Comparison of ENCODE assay signal across 8 mouse cellular contexts in the genomic region with DNA sequence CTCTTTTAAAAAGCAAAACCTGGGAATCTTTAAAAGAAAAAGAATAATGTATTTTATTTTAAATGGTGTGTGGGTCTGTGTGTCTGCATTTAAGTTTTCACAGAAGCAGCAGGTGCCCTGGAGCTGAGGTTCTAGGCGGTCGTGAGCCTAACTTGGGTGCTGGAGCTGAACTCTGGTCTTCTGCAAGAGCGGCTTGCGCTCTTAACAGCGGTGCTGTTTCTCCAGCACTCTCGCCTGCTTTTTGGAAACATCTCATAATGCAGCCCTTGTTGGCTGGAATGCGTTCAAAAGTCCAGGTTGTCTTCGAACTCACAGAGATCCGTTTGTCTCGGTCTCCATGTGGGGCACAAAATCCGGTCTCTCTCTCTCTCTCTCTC. TPM values are rescaled to one million over a fixed set of nuclear protein-coding genes. Genes with fewer than 3 reads are reported as not detected.
DNase-seq lines count a peak whose midpoint lies in the region; ATAC-seq and TF ChIP-seq lines count a peak whose summit lies in the region.

No protein-coding gene starts in this region.

- peak overlapping the region; percentile 17; the same call in 1 of the 2 replicates for H3K27ac ChIP-seq in spleen, adult 2 months (ENCODE audit: insufficient read depth, low read length)
- H3K27ac ChIP-seq in hindbrain, embryonic 10.5 days = peak overlapping the region; percentile 95
- peak overlapping the region; percentile 62 for H3K27ac ChIP-seq in liver, embryonic 15.5 days (replicated peaks)
- peak overlapping the region; percentile 23 for H3K27ac ChIP-seq in small intestine, adult 2 months (ENCODE audit: insufficient read depth, low read depth, low read length)

- H3K9me3 ChIP-seq in hindbrain, embryonic 10.5 days = no peaks in the 10 kb centered on the region
- H3K9me3 ChIP-seq in liver, embryonic 15.5 days (replicated peaks) = no peaks in the 10 kb centered on the region

- TF ChIP-seq CTCF in spleen, adult 2 months (IDR thresholded peaks at IDR 0.05; ENCODE audit: extremely low read depth, insufficient read depth, insufficient read length, insufficient replicate concordance) = no peak
- no peak for TF ChIP-seq CTCF in small intestine, adult 2 months (IDR thresholded peaks at IDR 0.05; ENCODE audit: extremely low read depth, insufficient read length, insufficient replicate concordance, low read depth, low read length)

- H3K4me2 ChIP-seq in liver, embryonic 15.5 days = peak overlapping the region; percentile 75

- peak overlapping the region; percentile 44 for H3K4me3 ChIP-seq in spleen, adult 2 months (ENCODE audit: extremely low read depth, insufficient read depth, insufficient read length)
- H3K4me3 ChIP-seq in hindbrain, embryonic 10.5 days = peak overlapping the region; percentile 90
- H3K4me3 ChIP-seq in liver, embryonic 15.5 days (replicated peaks) = peak overlapping the region; percentile 75
- peak overlapping the region; percentile 49 for H3K4me3 ChIP-seq in small intestine, adult 2 months (ENCODE audit: low read depth, low read length)

- DNase-seq in cerebellum, adult 11-12 months = peak; percentile 35
- no peak for DNase-seq in cerebellum, adult 11 months
- no peak for DNase-seq in spleen, adult 2 months (ENCODE audit: low read depth in 1 of 2, low spot score in 2 of 2)
- DNase-seq in spleen, adult 12 weeks (ENCODE audit: low spot score) = no peak
- DNase-seq in hindbrain, embryonic 10.5 days (ENCODE audit: low spot score) = no peak
- DNase-seq in right cerebral cortex, adult 2 months (ENCODE audit: low spot score in 2 of 2) = no peak

- H3K27me3 ChIP-seq in spleen, adult 2 months (ENCODE audit: control insufficient read depth, insufficient read depth, low read length) = no peaks in the 10 kb centered on the region
- 0 out of 2 replicates have a peak, but pooled peaks cover 2% of the 10 kb centered on the region for H3K27me3 ChIP-seq in hindbrain, embryonic 10.5 days (ENCODE audit: insufficient read depth, poor library complexity, severe bottlenecking)
- H3K27me3 ChIP-seq in liver, embryonic 15.5 days = no peaks in the 10 kb centered on the region
- no peaks in the 10 kb centered on the region for H3K27me3 ChIP-seq in small intestine, adult 2 months (ENCODE audit: control insufficient read depth, insufficient read depth, low read length)

- no peak for TF ChIP-seq POLR2A in spleen, adult 2 months (IDR thresholded peaks at IDR 0.05; ENCODE audit: low read depth, low read length)
- no peak; the same call in 1 of the 2 replicates for TF ChIP-seq POLR2A in small intestine, adult 2 months (IDR thresholded peaks at IDR 0.05; ENCODE audit: low read depth, low read length)

- 19% methylated on average over 11 of the region's 11 CpGs for WGBS in spleen, adult 2 months
- 12% methylated on average over 11 of the region's 11 CpGs for WGBS in hindbrain, embryonic 10.5 days
- 11% methylated on average over 11 of the region's 11 CpGs for WGBS in liver, embryonic 15.5 days (ENCODE audit: insufficient replicate concordance)
- 8% methylated on average over 11 of the region's 11 CpGs for WGBS in small intestine, adult 2 months

- peaks cover 4% of the 10 kb centered on the region for H3K36me3 ChIP-seq in spleen, adult 2 months (ENCODE audit: control insufficient read depth, insufficient read depth, low read length)
- H3K36me3 ChIP-seq in hindbrain, embryonic 10.5 days = peaks cover 32% of the 10 kb centered on the region
- H3K36me3 ChIP-seq in liver, embryonic 15.5 days (replicated peaks) = peaks cover 32% of the 10 kb centered on the region
- H3K36me3 ChIP-seq in small intestine, adult 2 months (ENCODE audit: control insufficient read depth, insufficient read depth, low read length) = no peaks in the 10 kb centered on the region

- H3K4me1 ChIP-seq in spleen, adult 2 months (ENCODE audit: control insufficient read depth, insufficient read depth, insufficient read length) = peaks cover 3% of the 10 kb centered on the region; the same call in 1 of the 2 replicates
- peaks cover 31% of the 10 kb centered on the region for H3K4me1 ChIP-seq in hindbrain, embryonic 10.5 days (replicated peaks)
- H3K4me1 ChIP-seq in liver, embryonic 15.5 days (replicated peaks) = peaks cover 38% of the 10 kb centered on the region
- H3K4me1 ChIP-seq in small intestine, adult 2 months (ENCODE audit: control insufficient read depth, insufficient read depth, insufficient read length, low read length) = peaks cover 3% of the 10 kb centered on the region; the same call in 1 of the 2 replicates

- ATAC-seq in liver, embryonic 15.5 days (ENCODE audit: insufficient read depth) = peak; percentile 16; the same call in 1 of the 2 replicates

- peak overlapping the region; percentile 49 for H3K9ac ChIP-seq in liver, embryonic 15.5 days

RNA-seq across cellular contexts. Expression of gene Cdk2, which starts 0.5 kb away (rescaled TPM):
- polyA plus RNA-seq in spleen, adult 2 months (2012; rRNA removed) = 19.5 and 19.8 TPM in 2 replicates
- 91.0 and 109 TPM in 2 replicates for polyA plus RNA-seq in hindbrain, embryonic 10.5 days (2016; fragmentation: Nextera tagmentation; extraction: Ambion mirVana)
- polyA plus RNA-seq in liver, embryonic 15.5 days (2015; fragmentation: Nextera tagmentation; extraction: Ambion mirVana) = 53.7 and 56.6 TPM in 2 replicates
- 4.2 and 6.1 TPM in 2 replicates for polyA plus RNA-seq in small intestine, adult 2 months (2012; rRNA removed)

RNA-seq across cellular contexts. Expression of gene Pmel, which starts 1.3 kb away (rescaled TPM):
- polyA plus RNA-seq in spleen, adult 2 months (2012; rRNA removed) = 0.66 and 9.3 TPM in 2 replicates
- polyA plus RNA-seq in hindbrain, embryonic 10.5 days (2016; fragmentation: Nextera tagmentation; extraction: Ambion mirVana) = 7.1 and 7.3 TPM in 2 replicates
- 0.60 and 0.68 TPM in 2 replicates for polyA plus RNA-seq in liver, embryonic 15.5 days (2015; fragmentation: Nextera tagmentation; extraction: Ambion mirVana)
- polyA plus RNA-seq in small intestine, adult 2 months (2012; rRNA removed) = 1.4 and 2.1 TPM in 2 replicates

RNA-seq across cellular contexts. Expression of gene Rab5b, which starts 9.2 kb away (rescaled TPM):
- 43.3 and 44.4 TPM in 2 replicates for polyA plus RNA-seq in spleen, adult 2 months (2012; rRNA removed)
- polyA plus RNA-seq in hindbrain, embryonic 10.5 days (2016; fragmentation: Nextera tagmentation; extraction: Ambion mirVana) = 73.5 and 86.0 TPM in 2 replicates
- 33.5 and 36.7 TPM in 2 replicates for polyA plus RNA-seq in liver, embryonic 15.5 days (2015; fragmentation: Nextera tagmentation; extraction: Ambion mirVana)
- polyA plus RNA-seq in small intestine, adult 2 months (2012; rRNA removed) = 17.2 and 32.2 TPM in 2 replicates

RNA-seq across cellular contexts. Expression of gene Suox, which starts 31.4 kb away (rescaled TPM):
- polyA plus RNA-seq in spleen, adult 2 months (2012; rRNA removed) = 6.5 and 6.9 TPM in 2 replicates
- polyA plus RNA-seq in hindbrain, embryonic 10.5 days (2016; fragmentation: Nextera tagmentation; extraction: Ambion mirVana) = 11.1 and 14.6 TPM in 2 replicates
- polyA plus RNA-seq in liver, embryonic 15.5 days (2015; fragmentation: Nextera tagmentation; extraction: Ambion mirVana) = 14.3 and 14.7 TPM in 2 replicates
- polyA plus RNA-seq in small intestine, adult 2 months (2012; rRNA removed) = 10.4 and 14.2 TPM in 2 replicates

RNA-seq across cellular contexts. Expression of gene Dgka, which starts 39.4 kb away (rescaled TPM):
- 124 and 126 TPM in 2 replicates for polyA plus RNA-seq in spleen, adult 2 months (2012; rRNA removed)
- 4.1 and 4.4 TPM in 2 replicates for polyA plus RNA-seq in hindbrain, embryonic 10.5 days (2016; fragmentation: Nextera tagmentation; extraction: Ambion mirVana)
- 2.4 and 3.0 TPM in 2 replicates for polyA plus RNA-seq in liver, embryonic 15.5 days (2015; fragmentation: Nextera tagmentation; extraction: Ambion mirVana)
- 35.0 and 101 TPM in 2 replicates for polyA plus RNA-seq in small intestine, adult 2 months (2012; rRNA removed)

Comparison
In these comparisons a context has a peak if more than half of its experiments do, and no peak if none do; other contexts are left out.
1. H3K27ac ChIP-seq: peak in every context shown above with its lines; median percentile 95 in hindbrain, embryonic 10.5 days; 62 in liver, embryonic 15.5 days; 23 in small intestine, adult 2 months; 17 in spleen, adult 2 months.